Mouse (Mus musculus): ENCODE results near the gene Cntnap5a. TPM values are rescaled to one million over a fixed set of nuclear protein-coding genes. Genes with fewer than 3 reads are reported as not detected.

The Cntnap5a gene
- polyA plus RNA-seq (2014; fragmentation: Illumina TruSeq; extraction: RNeasy Lipid Tissue Mini Kit (QIAGEN cat#74804); ENCODE audit: low replicate concordance), result 0.45 TPM

DNA sequence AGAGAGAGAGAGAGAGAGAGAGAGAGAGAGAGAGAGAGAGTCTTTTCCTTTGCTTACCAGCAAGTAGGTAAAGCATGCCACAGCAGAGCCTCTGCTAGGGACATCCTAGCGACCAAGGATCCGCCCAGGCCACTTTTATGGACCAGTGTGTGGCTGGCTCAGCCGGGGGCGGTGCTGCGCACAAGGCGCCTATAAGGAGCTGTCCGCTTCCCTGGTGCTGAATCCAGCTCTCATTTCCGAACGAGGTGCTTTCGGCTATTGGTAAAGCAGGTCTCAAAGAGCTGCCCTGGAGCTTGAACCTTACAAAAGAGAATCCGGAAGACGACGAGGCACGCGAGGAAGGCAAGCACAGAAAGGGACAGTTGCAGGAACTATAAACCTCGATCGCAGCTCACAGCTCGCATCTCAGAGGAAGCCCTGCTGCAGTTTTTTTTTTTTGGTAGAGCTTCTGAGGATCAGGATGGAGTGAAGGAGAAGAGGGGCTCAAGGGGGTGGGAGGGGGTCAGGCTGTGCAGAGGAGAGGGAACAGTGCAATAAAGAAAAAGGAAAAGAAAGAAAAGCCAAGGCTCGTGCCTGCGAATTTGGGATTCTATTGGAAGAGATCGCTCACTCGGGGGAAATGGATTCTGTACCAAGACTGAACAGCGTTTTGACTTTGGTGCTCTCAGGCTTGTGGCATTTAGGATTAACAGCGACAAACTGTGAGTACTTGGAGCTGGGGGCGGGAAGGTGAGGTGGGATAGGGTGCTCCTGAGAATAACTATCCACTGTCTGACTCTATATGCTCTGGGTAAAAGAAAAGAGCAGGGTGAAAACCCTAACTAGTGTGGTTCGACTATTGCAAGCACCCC, at the start of gene Cntnap5a:
TSS of gene Cntnap5a (plus strand) at position 239 of the 851 bp plus-strand sequence.

Measured in small intestine, adult 10 weeks (tissue).